Mouse (Mus musculus): ENCODE measurements around the gene Vps33a. TPM values are rescaled to one million over a fixed set of nuclear protein-coding genes. Genes with fewer than 3 reads are reported as not detected.

The Vps33a gene
- total and polyA plus RNA-seq, 2 experiments from 2014 or later, result 43.2 to 63.1 TPM

GRCm38 (mm10) chr5:123603496-123603895 lies 30.7 kb upstream of the Vps33a start:
- Histone ChIP-seq H3K4me2 (ENCODE audit: low read depth) (no peak overlapping the region), H3K27ac (ENCODE audit: low read depth, low read length) (peak overlapping the region; percentile 46; the same call in 1 of the 2 replicates), H3K36me3 (ENCODE audit: insufficient read depth) (peaks cover 70% of the 10 kb centered on the region), H3K9me3 (ENCODE audit: low read length) (no peaks in the 10 kb centered on the region), H3K27me3 (ENCODE audit: insufficient read depth, low read length) (no peaks in the 10 kb centered on the region), H3K4me3 (ENCODE audit: low read depth, low read length) (no peak overlapping the region), H3K4me1 (ENCODE audit: insufficient read depth) (no peaks in the 10 kb centered on the region), H3K9ac (no peak overlapping the region)
- DNase-seq, result peak; percentile 49
- WGBS, result 45% methylated on average over 11 of the region's 11 CpGs
- no peak for TF ChIP-seq CTCF (IDR thresholded peaks at IDR 0.05; ENCODE audit: low read depth)
- ATAC-seq, result peak; percentile 84

GRCm38 (mm10) chr5:123602174-123602573 lies 29.3 kb upstream of the Vps33a start:
- 87% methylated on average over 6 of the region's 6 CpGs for WGBS
- Histone ChIP-seq H3K4me2 (ENCODE audit: low read depth) (no peak overlapping the region), H3K9ac (no peak overlapping the region), H3K4me3 (ENCODE audit: low read depth, low read length) (no peak overlapping the region), H3K36me3 (ENCODE audit: insufficient read depth) (peaks cover 60% of the 10 kb centered on the region), H3K27me3 (ENCODE audit: insufficient read depth, low read length) (no peaks in the 10 kb centered on the region), H3K4me1 (ENCODE audit: insufficient read depth) (no peaks in the 10 kb centered on the region), H3K9me3 (ENCODE audit: low read length) (no peaks in the 10 kb centered on the region), H3K27ac (ENCODE audit: low read depth, low read length) (no peak overlapping the region)
- ATAC-seq, result no peak
- DNase-seq, result no peak
- TF ChIP-seq CTCF (IDR thresholded peaks at IDR 0.05; ENCODE audit: low read depth), result no peak

GRCm38 (mm10) chr5:123599319-123599718 lies 26.5 kb upstream of the Vps33a start:
- TF ChIP-seq CTCF (IDR thresholded peaks at IDR 0.05; ENCODE audit: low read depth), result no peak
- Histone ChIP-seq H3K9me3 (ENCODE audit: low read length) (no peaks in the 10 kb centered on the region), H3K27ac (ENCODE audit: low read depth, low read length) (no peak overlapping the region), H3K9ac (no peak overlapping the region), H3K4me3 (ENCODE audit: low read depth, low read length) (no peak overlapping the region), H3K27me3 (ENCODE audit: insufficient read depth, low read length) (no peaks in the 10 kb centered on the region), H3K4me1 (ENCODE audit: insufficient read depth) (no peaks in the 10 kb centered on the region), H3K36me3 (ENCODE audit: insufficient read depth) (peaks cover 60% of the 10 kb centered on the region), H3K4me2 (ENCODE audit: low read depth) (no peak overlapping the region)
- no peak for DNase-seq
- WGBS, result 61% methylated on average over 6 of the region's 6 CpGs
- ATAC-seq, result no peak

GRCm38 (mm10) chr5:123593622-123594280 lies 20.9 kb upstream of the Vps33a start:
- Histone ChIP-seq H3K4me1 (ENCODE audit: insufficient read depth) (no peaks in the 10 kb centered on the region), H3K4me3 (ENCODE audit: low read depth, low read length) (no peak overlapping the region), H3K4me2 (ENCODE audit: low read depth) (no peak overlapping the region), H3K27me3 (ENCODE audit: insufficient read depth, low read length) (no peaks in the 10 kb centered on the region), H3K9ac (no peak overlapping the region), H3K27ac (ENCODE audit: low read depth, low read length) (no peak overlapping the region), H3K36me3 (ENCODE audit: insufficient read depth) (peaks cover 60% of the 10 kb centered on the region), H3K9me3 (ENCODE audit: low read length) (no peaks in the 10 kb centered on the region)
- no peak for ATAC-seq
- no peak for TF ChIP-seq CTCF (IDR thresholded peaks at IDR 0.05; ENCODE audit: low read depth)
- DNase-seq, result no peak
- 76% methylated on average over 10 of the region's 10 CpGs for WGBS

- no peaks in the 10 kb centered on the region for H3K4me1 ChIP-seq (ENCODE audit: insufficient read depth)
- H3K4me3 ChIP-seq (ENCODE audit: low read depth, low read length), result no peak overlapping the region
- no peak overlapping the region for H3K27ac ChIP-seq (ENCODE audit: low read depth, low read length)
- no peaks in the 10 kb centered on the region for H3K27me3 ChIP-seq (ENCODE audit: insufficient read depth, low read length)
- DNase-seq (no peak), ATAC-seq (no peak)
- TF ChIP-seq CTCF (IDR thresholded peaks at IDR 0.05; ENCODE audit: low read depth), result no peak
- H3K36me3 ChIP-seq (ENCODE audit: insufficient read depth), result peaks cover 55% of the 10 kb centered on the region
- H3K9me3 ChIP-seq (ENCODE audit: low read length), result no peaks in the 10 kb centered on the region
- no peak overlapping the region for H3K4me2 ChIP-seq (ENCODE audit: low read depth)
- 88% methylated on average over 6 of the region's 6 CpGs for WGBS
- no peak overlapping the region for H3K9ac ChIP-seq
These were observed 7.2 kb upstream of the Vps33a start for GRCm38 (mm10) chr5:123580043-123580442.

- no peaks in the 10 kb centered on the region for H3K9me3 ChIP-seq (ENCODE audit: low read length)
- H3K27me3 ChIP-seq (ENCODE audit: insufficient read depth, low read length), result no peaks in the 10 kb centered on the region
- no peak overlapping the region for H3K9ac ChIP-seq
- H3K4me3 ChIP-seq (ENCODE audit: low read depth, low read length), result no peak overlapping the region
- no peak overlapping the region for H3K4me2 ChIP-seq (ENCODE audit: low read depth)
- TF ChIP-seq CTCF (IDR thresholded peaks at IDR 0.05; ENCODE audit: low read depth), result no peak
- 92% methylated on average over 3 of the region's 3 CpGs for WGBS
- H3K4me1 ChIP-seq (ENCODE audit: insufficient read depth), result no peaks in the 10 kb centered on the region
- ATAC-seq (no peak), DNase-seq (no peak)
- H3K27ac ChIP-seq (ENCODE audit: low read depth, low read length), result no peak overlapping the region
- peaks cover 38% of the 10 kb centered on the region for H3K36me3 ChIP-seq (ENCODE audit: insufficient read depth)
These were observed 3.9 kb upstream of the Vps33a start for GRCm38 (mm10) chr5:123576696-123577095.

- Histone ChIP-seq H3K4me1 (ENCODE audit: insufficient read depth) (no peaks in the 10 kb centered on the region), H3K9me3 (ENCODE audit: low read length) (no peaks in the 10 kb centered on the region), H3K9ac (no peak overlapping the region), H3K4me3 (ENCODE audit: low read depth, low read length) (peak overlapping the region; percentile 78), H3K36me3 (ENCODE audit: insufficient read depth) (peaks cover 14% of the 10 kb centered on the region), H3K27me3 (ENCODE audit: insufficient read depth, low read length) (no peaks in the 10 kb centered on the region), H3K27ac (ENCODE audit: low read depth, low read length) (peak overlapping the region; percentile 35; the same call in 1 of the 2 replicates), H3K4me2 (ENCODE audit: low read depth) (peak overlapping the region; percentile 35)
- DNase-seq (no peak), ATAC-seq (no peak; the same call in 1 of the 2 replicates)
- 66% methylated on average over 8 of the region's 8 CpGs for WGBS
- no peak for TF ChIP-seq CTCF (IDR thresholded peaks at IDR 0.05; ENCODE audit: low read depth)
These were observed 524 bp upstream of the Vps33a start for GRCm38 (mm10) chr5:123573362-123573761.
